Mouse (Mus musculus): ENCODE measurements around the gene Pax7.

DNA sequence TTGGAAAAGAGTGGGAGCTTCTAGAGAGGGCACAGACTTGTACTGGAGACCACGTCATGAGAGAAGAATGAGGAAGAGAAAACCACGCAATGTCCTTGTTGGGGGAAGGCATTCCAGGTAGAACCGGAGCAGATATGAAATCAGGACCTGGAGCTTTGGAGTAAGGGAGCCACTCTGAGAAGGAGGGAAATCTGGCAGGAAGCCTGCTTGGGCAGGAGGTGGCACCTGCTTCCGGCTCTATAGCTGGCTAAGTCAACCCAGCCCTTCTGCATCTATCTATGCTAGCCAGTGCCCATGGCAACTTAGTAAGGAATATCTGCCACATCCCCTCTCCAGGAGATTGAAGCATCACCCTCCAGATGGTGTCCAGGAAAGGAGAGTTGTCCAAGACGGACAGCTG lies 127.3 kb downstream of the Pax7 start:
- TF ChIP-seq GATA1 (IDR thresholded peaks at IDR 0.05; ENCODE audit: low read length): no peak
- TF ChIP-seq TAL1 (IDR thresholded peaks at IDR 0.05; ENCODE audit: low read length): no peak

Data from erythroblast, embryonic 14.5 days (primary cell).